Mouse (Mus musculus) gastrocnemius, adult 18-20 months (tissue): Measurements from ENCODE around the gene Cgrrf1. TPM values are rescaled to one million over a fixed set of nuclear protein-coding genes. Genes with fewer than 3 reads are reported as not detected.
"Not testable (repeated sequence)": the region's sequence is repeated elsewhere in the genome, so short reads cannot be mapped to it uniquely, and the experiment has no call there.

ENCODE experiments used
- DNase-seq: peaks from one replicate; pipeline ENCODE4 v3.0.0; 2021; ENCODE audit warnings: low spot score
- long read RNA-seq, 2 experiments: library from polyadenylated mRNA; stranded (forward); transcript quantifications; one replicate each; pipeline ENCODE4 v2.0.0; 2021
- total RNA-seq, 2 experiments: library from RNA; stranded (reverse); gene quantifications; 2 replicates each; pipeline ENCODE4 v1.2.3; 2021

Cgrrf1 gene
- total RNA-seq: 10 to 100 TPM; 48.2 to 52.4 TPM
- long read RNA-seq, experiment 1, transcript Cgrrf1-204 (2 exons, 419 nt): minor isoform, 5 of 59 reads
- long read RNA-seq, experiment 1, transcript Cgrrf1-201 (6 exons, 1,324 nt): major isoform, 45 of 59 reads
- long read RNA-seq, experiment 1, partial matches to known transcripts: 2 of 59 reads
- long read RNA-seq, experiment 1, other reads (novel, unspliced or antisense): 7 of 59 reads
- long read RNA-seq, experiment 2, transcript Cgrrf1-204 (2 exons, 419 nt): minor isoform, 5 of 43 reads
- long read RNA-seq, experiment 2, transcript Cgrrf1-201 (6 exons, 1,324 nt): major isoform, 32 of 43 reads
- long read RNA-seq, experiment 2, partial matches to known transcripts: 0 of 43 reads
- long read RNA-seq, experiment 2, other reads (novel, unspliced or antisense): 5 of 43 reads

DNA sequence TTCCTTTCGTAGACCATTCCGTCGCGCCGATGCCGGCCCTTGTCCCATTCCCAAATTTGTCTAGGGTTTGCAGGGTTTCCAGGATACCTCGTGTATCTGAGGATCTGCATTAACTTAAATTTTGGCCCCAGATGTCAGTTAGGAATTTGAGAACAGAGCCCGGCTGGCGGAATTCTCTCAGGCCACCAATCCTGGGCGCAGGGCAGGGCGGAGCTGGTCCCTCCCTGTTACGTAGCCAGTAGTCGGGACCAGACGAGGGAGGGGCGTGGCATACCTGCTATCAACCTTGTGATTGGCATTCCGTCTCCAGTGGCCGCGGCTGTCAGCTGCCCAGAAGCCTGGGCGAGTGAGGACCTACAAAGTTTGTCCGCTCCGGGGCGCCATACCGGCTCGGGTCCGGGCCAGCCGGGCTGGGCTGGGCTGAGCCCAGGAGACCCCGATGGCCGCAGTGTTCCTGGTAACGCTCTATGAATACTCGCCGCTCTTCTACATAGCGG is at the start of gene Cgrrf1:
Gene Cgrrf1, plus strand, starts transcription at position 289 of the 497 bp plus-strand sequence.
- peak; percentile 96 for DNase-seq

DNA sequence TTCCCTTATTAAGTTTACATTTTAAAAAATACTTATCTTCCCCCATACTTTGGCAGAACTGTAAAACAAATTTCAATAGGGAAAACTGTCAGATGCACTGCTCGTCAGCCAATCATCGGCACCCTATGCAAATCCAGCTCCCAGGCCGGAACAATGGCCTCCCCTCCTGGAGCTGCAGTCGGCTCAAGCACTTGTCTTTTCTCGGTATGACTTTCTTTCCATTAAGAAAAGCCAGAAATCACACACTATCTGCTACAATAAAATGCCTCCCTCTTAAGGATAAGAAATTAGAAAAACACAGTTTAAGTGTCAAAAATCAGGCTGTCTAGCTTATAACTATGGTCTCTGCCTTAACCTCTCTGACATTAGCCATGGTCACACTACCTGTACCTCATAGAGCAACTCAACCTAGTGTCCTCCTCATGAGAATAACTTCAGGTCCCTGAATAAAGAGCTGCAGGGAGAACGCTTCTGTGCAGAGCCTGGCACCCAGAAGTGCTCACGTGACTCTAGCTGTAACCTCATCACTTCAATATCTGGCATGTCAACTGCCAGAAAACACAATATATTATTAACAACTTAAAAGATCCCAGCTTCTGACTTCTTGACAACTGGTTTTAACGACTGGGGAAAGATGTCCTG is 49.6 kb upstream of the Cgrrf1 start:
- DNase-seq: no peak

GRCm38 (mm10) chr14:46783327-46783926 is 48.5 kb upstream of the Cgrrf1 start:
- DNase-seq: no peak

DNA sequence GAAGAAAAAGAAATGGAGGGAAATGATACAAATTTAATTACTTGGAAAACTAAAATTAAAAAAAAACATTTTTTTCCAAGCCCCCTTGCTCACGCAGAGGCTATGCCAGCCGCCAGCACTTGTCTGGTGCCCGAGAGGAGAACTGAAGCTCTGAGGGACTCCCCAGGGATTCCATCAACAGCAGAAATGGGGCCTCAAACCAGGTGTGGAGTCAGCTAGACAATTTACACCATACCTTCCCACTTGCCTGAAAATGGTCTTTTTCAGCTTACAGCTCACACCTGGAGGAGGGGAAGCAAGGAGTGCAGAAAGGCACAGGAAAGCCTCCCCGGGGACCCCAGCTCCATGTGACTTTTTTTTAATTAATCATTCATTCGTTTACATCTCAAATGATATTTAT is 46.7 kb upstream of the Cgrrf1 start:
- no peak for DNase-seq

GRCm38 (mm10) chr14:46787454-46787786 is 44.5 kb upstream of the Cgrrf1 start:
- DNase-seq: peak; percentile 15

- DNase-seq: peak; percentile 87
Observed at GRCm38 (mm10) chr14:46787787-46788504, 44.0 kb upstream of the Cgrrf1 start, which contains the start of gene Cnih1. Gene Cnih1, minus strand, starts transcription at chr14:46788411.

DNA sequence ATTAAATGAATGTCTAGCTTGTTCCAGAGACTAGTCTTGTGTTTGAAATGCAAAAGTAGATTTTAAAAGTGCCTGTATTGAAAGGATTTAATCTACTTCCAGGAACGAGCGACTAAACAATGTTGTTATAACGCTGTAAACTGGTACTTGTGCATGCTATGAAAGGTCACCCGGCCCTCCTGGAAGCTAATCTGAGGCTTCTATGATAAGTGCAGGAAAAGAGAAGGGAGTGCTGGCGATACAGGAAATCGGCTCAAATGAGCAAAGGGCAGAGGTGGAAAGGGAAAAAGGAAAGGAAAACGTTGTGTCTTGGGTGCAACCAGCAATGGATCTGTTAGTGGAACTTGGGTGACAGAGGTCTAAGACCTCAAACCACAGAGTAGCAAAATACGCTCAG is 43.4 kb upstream of the Cgrrf1 start:
- no peak for DNase-seq

GRCm38 (mm10) chr14:46790303-46790702 is 41.6 kb upstream of the Cgrrf1 start:
- no peak for DNase-seq

DNA sequence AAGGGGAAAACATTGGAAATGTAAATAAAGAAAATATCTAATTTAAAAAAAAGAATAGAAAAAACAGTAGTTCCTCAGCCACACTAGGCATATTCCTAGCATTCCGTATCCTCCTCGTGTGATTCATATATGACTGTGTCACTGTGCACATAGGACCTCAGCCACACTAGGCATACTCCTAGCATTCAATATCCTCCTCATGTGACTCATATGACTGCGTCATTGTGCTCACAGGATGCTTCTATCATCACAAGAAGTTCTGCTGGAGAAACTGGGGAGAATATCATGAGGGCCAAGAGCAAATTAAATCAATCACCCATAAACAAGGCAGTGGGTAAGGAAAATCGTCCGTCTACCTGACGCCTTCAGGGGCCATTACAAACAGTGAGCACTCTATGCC is 41.2 kb upstream of the Cgrrf1 start:
- DNase-seq: no peak

DNA sequence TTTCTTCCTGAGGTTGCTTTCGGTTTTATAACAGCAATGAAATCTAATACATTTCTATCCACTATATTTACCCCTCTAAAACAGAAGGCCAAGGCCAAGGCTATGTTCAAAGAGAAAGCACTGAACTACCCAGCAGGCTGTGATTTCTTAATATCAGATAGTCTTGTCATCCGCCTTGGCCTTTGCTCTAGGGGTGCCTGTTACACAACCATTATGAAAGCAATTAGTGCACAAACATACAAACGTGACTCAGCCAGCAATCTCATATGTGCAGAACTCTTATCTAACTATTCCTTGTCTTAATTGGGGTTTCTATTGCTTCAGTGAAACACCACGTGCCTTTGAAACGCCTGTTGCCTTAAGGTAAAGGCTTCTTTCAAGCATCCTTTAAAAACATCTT is 37.8 kb upstream of the Cgrrf1 start:
- DNase-seq: no peak

DNA sequence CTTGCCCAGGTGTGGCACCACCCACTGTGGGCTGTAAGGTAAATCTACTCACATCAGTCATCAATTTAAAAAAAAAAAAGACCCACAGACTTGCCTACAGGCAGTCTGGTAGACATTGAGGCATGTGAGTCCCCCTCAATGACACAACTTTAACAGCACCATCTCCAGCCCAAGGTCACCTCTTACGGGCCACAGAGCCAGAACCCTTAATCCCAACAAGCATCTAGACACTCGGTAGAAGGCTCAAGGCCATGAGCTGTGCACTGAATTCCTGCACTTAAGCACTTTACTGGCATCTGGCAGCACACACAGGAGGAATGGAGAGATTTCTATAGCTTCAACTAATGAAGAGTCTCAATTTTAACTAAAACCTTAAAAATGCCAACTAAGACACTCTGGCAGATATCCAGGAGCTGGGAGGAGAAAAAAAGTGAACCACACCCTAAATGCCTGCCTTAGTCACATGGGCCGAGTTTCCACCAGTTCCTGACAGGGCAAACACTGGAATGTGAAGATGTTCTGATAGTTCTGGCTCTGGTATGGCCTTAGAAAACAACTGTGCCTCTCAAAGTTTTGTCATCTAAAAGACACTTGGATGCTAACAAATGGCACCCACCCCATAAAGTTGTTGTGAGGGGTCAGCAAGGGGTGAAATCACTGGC is 31.1 kb upstream of the Cgrrf1 start:
- DNase-seq: no peak

GRCm38 (mm10) chr14:46803259-46803658 is 28.7 kb upstream of the Cgrrf1 start:
- DNase-seq: no peak

DNA sequence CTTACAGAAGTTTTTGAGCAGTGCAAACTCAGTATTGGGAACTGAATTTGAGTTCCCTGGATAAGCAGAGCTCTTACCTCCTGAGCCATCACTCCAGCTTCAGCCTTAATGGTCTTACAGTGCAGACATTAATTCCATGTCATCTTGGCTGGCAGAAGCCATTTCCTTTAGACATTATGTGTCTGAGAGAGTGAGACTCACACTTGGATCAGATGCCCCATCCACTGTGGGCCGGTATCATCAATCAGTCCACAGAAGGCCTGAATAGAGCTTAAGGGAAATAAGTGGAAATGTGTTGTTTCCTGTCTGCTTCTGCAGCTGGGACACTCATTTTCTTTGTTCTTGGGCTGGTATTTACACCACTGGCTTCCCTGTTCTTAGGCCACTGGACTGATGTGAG is 28.1 kb upstream of the Cgrrf1 start:
- DNase-seq: no peak

DNA sequence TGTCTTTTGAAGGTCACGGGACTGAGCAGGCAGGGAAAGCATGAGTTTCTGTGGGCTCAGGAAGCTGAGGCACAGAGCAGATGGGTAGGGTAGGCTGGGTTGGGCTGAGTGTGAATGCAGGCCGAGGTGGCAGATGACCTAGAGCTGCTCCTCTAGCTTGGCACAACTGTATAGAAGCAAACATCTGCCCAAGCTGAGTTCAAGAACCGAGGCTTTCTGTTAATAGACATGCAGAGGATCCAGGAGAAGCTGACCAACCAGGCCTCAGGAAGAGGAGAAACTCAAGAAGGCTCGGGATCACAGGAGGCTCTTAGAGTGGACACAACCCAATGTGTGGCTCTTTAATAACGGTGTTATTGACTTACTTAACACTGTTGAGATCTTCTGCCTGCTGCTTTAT is 25.7 kb upstream of the Cgrrf1 start:
- no peak for DNase-seq

GRCm38 (mm10) chr14:46807927-46808326 is 24.0 kb upstream of the Cgrrf1 start:
- no peak for DNase-seq

GRCm38 (mm10) chr14:46815640-46816039 is 16.3 kb upstream of the Cgrrf1 start:
- no peak for DNase-seq

DNA sequence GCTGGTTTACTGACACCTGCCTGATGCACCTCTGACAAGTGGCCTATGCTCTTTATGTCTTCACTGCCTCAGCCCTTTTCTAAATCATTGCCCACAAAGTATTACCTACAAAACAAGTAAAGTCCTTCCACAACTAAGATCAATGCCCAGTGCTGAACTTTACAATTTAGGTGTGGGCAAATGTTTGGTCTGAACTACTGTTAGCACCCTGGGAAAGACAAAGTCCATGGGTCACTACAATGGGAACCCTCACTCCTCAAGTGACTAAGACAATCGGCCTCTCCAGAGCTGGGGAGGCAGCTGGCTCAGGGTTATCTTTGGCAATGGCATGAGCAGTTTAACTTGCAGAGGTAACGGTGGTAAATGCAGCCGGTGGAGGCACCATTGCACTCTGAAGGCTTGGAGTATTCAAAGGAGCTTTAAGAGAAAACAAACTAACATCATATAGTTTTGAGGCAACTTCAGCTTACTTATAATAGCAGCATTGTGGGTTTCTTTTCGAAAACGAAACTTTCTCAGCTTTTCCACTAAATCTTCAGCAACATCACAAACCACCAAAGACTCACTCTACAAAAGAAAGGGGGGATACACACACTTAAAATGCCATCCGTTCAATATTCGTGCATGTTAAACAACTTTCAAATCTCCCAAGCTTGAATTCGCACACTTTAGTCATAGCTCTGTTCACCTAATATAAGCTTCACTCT is 14.9 kb upstream of the Cgrrf1 start:
- no peak for DNase-seq

- DNase-seq: no peak
Observed at GRCm38 (mm10) chr14:46818743-46819142, 13.2 kb upstream of the Cgrrf1 start.

DNA sequence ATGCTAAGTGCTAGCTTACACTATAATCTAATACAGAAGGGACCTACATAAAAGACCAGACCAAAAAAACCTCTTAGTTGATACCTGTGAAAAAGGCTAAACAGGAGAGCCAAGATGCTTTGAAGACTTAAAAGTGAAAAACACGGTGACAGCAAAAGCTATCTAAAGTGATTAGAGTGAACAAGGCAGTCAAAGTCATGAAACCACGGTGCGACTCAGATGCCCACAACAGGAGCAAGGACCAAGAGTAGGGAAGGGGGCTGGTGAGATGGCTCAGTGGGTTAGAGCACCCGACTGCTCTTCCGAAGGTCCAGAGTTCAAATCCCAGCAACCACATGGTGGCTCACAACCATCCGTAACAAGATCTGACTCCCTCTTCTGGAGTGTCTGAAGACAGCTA is 12.0 kb upstream of the Cgrrf1 start:
- not testable (repeated sequence) for DNase-seq

- no peak for DNase-seq
Observed at GRCm38 (mm10) chr14:46821271-46821872, 10.6 kb upstream of the Cgrrf1 start.
